Mouse (Mus musculus): ENCODE data around the gene AI597479.

The AI597479 gene

GRCm38 (mm10) chr1:43098031-43098984, at the start of gene AI597479, which contains the start of gene Tgfbrap1:
Gene AI597479, plus strand, starts transcription at chr1:43098710.
Gene Tgfbrap1, minus strand, starts transcription at chr1:43098637.
- DNase-seq (ENCODE audit: low read depth, low spot score): peak; percentile 93

DNA sequence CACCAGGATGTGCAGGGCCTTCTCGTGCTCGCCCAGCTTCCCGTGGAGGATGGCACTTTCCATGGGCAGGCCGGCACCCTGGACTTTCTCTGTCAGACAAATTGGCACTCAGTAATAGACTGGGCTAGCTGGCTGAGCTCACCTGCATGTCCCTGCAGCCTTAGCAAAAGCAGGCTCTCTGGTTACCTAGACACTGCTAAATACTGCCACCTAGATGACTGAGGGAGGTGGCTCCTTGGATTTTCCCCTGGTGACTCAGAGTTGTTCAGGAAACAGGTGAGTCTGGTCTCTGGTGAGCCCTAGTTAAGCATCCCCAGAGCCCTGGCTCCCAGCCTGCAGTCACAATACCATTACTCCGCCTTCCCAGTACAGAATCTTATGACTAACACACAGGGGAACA, 46.6 kb upstream of the AI597479 start:
- DNase-seq (ENCODE audit: low read depth, low spot score): no peak

GRCm38 (mm10) chr1:43065615-43066310, 32.7 kb upstream of the AI597479 start:
- DNase-seq (ENCODE audit: low read depth, low spot score): peak; percentile 59

DNA sequence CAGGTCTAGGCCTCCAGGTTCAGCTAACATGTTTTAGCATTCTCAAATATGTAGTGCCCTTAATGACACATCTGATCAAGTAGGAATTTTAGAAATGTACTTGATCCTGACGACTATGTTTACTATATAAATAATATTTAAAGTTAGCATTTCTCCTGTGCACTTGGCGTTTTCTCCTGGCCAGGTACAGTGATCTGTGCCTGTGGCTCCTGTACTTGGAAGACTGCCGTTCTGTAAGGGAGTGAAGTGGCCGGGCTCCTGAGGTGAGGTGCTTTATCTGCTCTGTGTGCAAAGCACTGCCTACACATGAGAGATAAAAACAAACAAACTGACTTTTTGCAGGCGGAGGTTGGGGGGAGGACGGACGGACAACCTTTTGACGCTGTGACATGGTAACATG, 31.9 kb upstream of the AI597479 start:
- no peak for DNase-seq (ENCODE audit: low read depth, low spot score)

- DNase-seq (ENCODE audit: low read depth, low spot score): no peak
Measured at GRCm38 (mm10) chr1:43067551-43067950, 31.0 kb upstream of the AI597479 start.

DNA sequence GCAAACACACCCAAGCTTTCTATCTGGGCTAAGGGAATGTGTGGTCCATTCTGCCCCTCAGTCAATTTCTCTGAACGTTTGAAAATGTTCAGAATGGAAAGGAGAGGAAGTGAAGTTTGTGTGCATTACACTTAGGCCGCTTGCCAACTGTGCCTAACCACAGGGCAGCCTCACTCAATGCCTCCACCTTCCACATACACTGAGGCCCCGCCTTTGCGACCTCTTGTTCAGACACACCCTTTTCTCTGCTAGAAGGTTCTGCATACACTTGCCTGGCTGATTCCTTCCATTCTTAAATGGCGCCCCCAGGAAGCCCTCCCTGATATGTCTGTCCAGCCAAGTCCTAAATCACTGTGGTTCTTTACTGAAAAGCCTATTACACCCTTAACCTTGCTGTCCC, 27.8 kb upstream of the AI597479 start:
- DNase-seq (ENCODE audit: low read depth, low spot score): no peak

DNA sequence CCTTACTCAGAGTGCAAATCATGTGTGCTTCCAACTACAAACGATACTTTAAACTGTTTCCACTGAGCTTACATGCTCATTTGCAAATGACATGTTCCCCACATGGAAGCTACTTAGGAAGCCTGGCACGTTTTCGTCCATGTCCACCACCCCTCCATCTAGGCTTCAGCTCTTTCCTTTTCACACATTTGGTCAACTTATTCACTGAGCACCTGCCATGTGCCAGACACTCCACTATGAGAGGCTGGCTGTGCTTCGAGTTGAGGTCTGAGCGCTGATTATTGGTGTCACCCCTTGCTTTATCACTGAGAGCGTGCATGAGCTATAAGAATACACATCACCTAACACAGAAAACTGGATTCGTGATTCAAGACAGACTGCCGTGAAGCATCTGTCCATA, 26.5 kb upstream of the AI597479 start:
- DNase-seq (ENCODE audit: low read depth, low spot score): no peak

GRCm38 (mm10) chr1:43072561-43072960, 25.9 kb upstream of the AI597479 start:
- no peak for DNase-seq (ENCODE audit: low read depth, low spot score)

- no peak for DNase-seq (ENCODE audit: low read depth, low spot score)
Measured at GRCm38 (mm10) chr1:43074791-43075190, 23.7 kb upstream of the AI597479 start.

DNA sequence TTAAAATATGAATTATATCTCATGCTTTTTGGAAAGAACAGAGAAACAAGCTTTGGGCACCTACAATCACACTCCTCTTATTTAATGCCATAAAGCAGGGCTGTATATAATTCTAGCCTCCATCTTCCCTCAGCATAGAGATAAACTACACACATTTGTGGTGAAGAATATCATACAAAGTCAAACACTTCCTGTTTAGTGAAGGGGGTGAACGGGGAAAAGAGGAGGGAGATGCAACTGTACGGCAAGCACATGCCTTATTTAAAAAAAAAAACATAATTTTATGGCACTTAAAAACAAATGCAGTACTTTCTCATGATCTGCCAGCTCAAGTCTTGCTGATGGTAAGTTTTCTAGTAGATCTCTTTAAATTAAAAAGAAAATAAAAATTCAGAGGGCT, 20.4 kb upstream of the AI597479 start:
- DNase-seq (ENCODE audit: low read depth, low spot score): no peak

- DNase-seq (ENCODE audit: low read depth, low spot score): no peak
Measured at GRCm38 (mm10) chr1:43082946-43083345, 15.6 kb upstream of the AI597479 start.

DNA sequence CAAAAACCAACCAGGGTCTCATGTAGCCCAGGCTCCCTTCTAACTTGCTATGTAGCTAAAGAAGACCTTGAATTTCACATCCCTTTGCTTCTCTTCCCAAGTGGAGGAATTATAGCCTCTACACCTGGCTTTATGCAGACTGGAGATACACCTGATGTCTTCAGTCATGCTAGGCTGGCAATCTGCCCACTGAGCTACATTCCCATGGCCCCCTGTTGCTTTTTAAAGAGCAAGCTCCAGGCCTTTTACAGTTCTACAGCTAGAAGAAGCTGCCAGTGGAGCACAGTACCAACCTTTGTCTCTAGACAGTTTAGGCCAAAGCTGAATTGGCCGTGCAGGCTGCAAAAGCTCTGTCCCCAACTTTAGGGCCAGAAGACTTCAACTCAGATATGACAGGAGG, 8.1 kb upstream of the AI597479 start:
- DNase-seq (ENCODE audit: low read depth, low spot score): no peak

GRCm38 (mm10) chr1:43091306-43092055, 7.0 kb upstream of the AI597479 start:
- no peak for DNase-seq (ENCODE audit: low read depth, low spot score)

DNA sequence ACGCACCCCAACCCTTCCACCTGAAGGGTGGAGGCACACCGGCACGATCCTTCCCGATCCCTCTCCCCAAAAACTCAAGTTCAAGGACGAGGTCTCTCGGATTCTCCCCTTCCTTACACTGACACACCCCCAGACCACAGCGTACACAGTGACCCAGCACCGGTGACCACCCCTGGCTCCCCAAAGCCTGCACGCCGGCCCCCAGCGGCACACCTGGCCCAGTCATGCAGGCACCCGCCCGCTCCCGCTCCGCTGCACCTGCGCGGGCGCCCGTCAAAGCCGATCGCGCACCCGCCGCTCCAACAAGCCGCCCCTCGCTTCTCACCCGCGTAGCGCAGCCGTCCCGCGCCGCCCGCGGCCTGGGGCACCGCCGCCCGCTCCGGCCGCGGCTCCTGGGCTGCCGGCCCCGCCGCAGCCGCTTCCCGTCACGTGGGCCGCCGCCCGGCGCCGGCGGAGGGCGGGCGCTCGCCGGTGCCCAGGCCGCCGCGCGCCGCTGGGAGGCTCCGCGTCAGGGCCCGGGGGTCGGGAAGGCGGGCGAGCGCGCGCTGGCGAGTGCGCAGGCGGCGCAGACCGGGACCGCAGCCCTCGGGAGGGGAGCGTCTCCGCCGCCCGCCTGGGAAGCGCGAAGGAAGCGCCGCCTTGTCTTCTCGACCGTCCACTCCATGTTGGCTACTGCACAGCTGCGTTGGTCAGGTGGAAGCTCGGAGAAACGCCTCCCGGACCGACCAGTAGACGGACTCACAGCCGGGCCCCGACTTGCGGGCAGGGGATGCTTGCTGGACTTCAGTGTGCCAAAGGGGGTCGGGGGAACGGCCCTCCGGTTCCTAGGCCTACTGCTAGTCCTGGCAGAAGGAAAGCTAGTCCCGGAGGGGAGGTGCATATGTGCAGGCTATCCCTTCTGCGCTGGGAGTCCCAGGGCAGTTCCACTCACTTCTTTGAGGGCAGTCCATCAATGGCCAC, 6.2 kb upstream of the AI597479 start:
- peak; percentile 54 for DNase-seq (ENCODE audit: low read depth, low spot score)

DNA sequence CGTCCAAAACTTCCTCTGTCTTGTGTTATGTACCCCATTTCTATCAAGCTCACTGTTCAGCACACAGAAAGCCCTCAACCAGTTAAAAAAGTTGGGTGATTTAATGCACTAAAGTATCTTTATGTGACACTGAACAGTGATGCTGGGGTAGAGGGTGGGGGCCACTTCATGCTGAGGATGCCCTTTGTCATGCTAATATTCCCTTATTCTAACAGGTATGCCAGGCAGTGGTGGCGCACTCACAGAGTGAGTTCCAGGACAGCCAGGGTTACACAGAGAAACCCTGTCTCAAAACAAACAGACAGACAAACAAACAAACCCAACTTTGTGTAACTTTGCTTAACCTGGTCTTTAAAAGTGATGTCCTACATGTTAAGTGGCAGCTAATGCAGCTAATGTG, 4.3 kb upstream of the AI597479 start:
- DNase-seq (ENCODE audit: low read depth, low spot score): no peak

DNA sequence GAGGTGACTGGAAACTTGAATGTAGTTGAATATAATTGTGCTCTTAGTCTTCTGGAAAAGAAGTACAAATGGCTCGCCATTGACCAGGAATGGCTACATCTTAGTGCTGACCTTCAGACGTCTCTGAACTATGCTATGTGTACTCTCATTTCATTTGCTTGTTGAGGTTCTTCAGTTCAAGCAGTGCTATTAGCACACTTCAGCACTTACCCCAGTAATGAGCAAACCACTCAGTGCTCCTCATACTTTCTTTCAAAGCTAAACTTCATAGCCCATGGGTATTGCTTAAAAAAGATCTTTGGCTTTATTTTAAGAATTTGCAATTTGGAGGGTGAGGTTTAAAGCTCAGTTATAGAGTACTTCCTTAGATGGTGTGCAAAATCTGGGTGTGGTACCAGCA, 10.2 kb downstream of the AI597479 start:
- DNase-seq (ENCODE audit: low read depth, low spot score): no peak

DNA sequence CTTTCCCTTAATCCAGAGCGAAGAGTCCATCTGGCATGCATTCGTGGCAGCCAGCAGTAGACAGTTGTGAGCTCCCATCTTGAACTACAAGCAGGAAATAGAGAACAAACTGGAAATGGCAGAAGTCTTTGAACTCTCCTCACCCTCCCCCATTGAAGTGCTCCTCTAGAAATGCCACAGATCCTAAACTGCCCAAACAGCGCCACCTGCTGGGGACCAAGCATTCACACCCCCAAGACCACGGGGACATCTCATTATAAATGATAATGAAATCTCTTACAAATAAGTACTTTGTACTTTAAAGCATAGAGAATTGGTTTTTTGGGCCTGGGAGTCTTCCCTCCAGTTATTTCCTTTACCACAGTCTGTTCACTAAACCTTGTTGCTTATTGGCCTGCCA, 12.0 kb downstream of the AI597479 start:
- DNase-seq (ENCODE audit: low read depth, low spot score): peak; percentile 30

DNA sequence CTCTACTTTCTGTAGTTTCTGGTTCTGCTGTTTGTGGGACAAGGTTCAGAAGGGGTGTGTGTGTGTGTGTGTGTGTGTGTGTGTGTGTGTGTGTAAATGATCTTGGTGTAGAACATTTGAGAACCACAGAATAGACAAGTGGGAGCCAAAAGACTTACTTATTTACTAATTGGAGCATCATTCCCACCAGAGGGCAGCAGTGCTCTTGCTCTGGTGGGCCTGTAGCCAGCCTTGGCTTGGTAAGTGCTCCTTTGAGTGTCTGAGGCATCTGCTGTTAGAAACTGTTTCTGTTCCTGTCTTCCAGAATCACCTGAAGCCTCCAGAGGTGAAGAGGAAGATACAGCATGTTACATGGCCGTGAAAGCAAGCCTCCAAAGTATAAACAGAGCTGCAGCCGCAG, 14.4 kb downstream of the AI597479 start:
- DNase-seq (ENCODE audit: low read depth, low spot score): no peak

- DNase-seq (ENCODE audit: low read depth, low spot score): no peak
Measured at GRCm38 (mm10) chr1:43117435-43117834, 18.9 kb downstream of the AI597479 start.

DNA sequence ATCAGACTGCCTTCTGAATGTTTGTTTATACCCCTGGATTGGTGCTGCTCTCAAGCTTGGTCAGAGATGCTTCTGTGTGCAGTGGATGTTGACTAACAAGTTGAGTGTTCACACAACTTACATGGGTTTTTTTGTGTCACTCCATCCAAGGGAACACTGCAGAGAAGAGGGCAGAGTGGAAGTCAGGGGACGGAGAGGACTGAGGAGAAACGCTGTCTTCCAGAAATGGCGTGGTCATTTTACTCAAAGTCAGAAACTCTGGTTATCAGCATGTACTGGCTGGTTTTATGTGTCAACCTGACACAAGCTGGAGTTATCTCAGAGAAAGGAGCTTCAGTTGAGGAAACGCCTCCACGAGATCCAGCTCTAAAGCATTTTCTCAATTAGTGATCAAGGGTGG, 22.4 kb downstream of the AI597479 start:
- no peak for DNase-seq (ENCODE audit: low read depth, low spot score)

- no peak for DNase-seq (ENCODE audit: low read depth, low spot score)
Measured at GRCm38 (mm10) chr1:43122616-43123015, 24.1 kb downstream of the AI597479 start.
